Mouse (Mus musculus): ENCODE results near the gene Fam122a. TPM values are rescaled to one million over a fixed set of nuclear protein-coding genes. Genes with fewer than 3 reads are reported as not detected.

Fam122a gene
- total RNA-seq, 2 experiments from 2014 or later = 28.4 to 33.1 TPM

DNA sequence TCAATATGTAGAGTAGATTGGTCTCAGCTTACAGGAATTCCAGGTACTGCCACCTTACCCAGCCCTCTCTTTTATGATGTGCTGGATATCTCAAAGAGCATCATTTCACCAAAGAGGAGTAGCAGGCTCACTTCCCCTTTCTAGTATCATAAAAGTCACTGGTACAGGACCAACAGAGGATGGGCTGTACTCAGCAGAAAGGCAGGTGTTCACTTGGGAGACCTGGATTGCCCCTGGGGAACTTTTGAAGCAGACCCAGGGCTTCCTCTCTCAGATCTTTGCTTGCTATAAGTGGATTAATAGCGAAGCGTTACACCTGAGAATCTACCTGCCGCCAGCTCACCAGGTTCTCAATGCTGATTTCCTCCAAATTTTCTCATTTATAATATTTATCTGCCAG lies 49.1 kb downstream of the Fam122a start:
- no peak for DNase-seq

- DNase-seq = no peak
Observed at GRCm38 (mm10) chr19:24427258-24427657, 49.9 kb downstream of the Fam122a start.

- no peak for DNase-seq
Observed at GRCm38 (mm10) chr19:24426759-24427181, 50.4 kb downstream of the Fam122a start.

Other genes starting within 250 kb of the Fam122a start
- 10 to 100 TPM; 11.3 to 18.4 TPM for gene Fxn, start 196.8 kb downstream of the Fam122a start, total RNA-seq (2021)
- 10 to 100 TPM; 18.7 to 20.1 TPM for gene Pip5k1b, start 78.5 kb upstream of the Fam122a start, total RNA-seq (2021)
- gene Tmem252, start 196.7 kb upstream of the Fam122a start, total RNA-seq (2021) = under 1 TPM; 0.16 to 0.50 TPM

Measured in adrenal gland, postnatal 36 days (tissue).